Mouse (Mus musculus) heart, postnatal 0 days (tissue): ENCODE measurements around the gene Mpo. TPM values are rescaled to one million over a fixed set of nuclear protein-coding genes. Genes with fewer than 3 reads are reported as not detected.
A peak's percentile ranks its signal among the peaks of the same experiment; 100 is the strongest.

Source experiments
- ATAC-seq: fragments of 200-750 bp; cut with Nextera tagmentation; 2 replicates; pipeline ENCODE4 v1.8.0; 2017; ENCODE audit warnings: low read depth, moderate number of reproducible peaks, moderate library complexity; ENCODE audit not compliant: insufficient read depth
- DNase-seq: peaks from one replicate; pipeline ENCODE4 v3.0.0-alpha.2; 2016; ENCODE audit warnings: low spot score
- H3K27ac ChIP-seq: fragments of 300-500 bp; sonication (generic); 2 replicates; pipeline ENCODE4 v1.5.1; 2014; ENCODE audit warnings: low read depth, mild to moderate bottlenecking
- H3K27me3 ChIP-seq: fragments of 300-500 bp; sonication (generic); 2 replicates; pipeline ENCODE4 v1.6.1; 2014; ENCODE audit warnings: low read length, mixed read lengths; ENCODE audit not compliant: control insufficient read depth, insufficient read depth
- H3K36me3 ChIP-seq: fragments of 300-500 bp; sonication (generic); replicated peaks from 2 replicates; pipeline ENCODE4 v1.6.1; 2014; ENCODE audit warnings: low read length, mixed read lengths; ENCODE audit not compliant: control insufficient read depth, insufficient read depth
- H3K4me1 ChIP-seq: fragments of 300-500 bp; sonication (generic); 2 replicates; pipeline ENCODE4 v1.6.1; 2014; ENCODE audit warnings: antibody characterized with exemption; ENCODE audit not compliant: control insufficient read depth, insufficient read depth
- H3K4me2 ChIP-seq: fragments of 300-500 bp; sonication (generic); 2 replicates; pipeline ENCODE4 v1.6.1; 2014; ENCODE audit warnings: low read depth, mild to moderate bottlenecking, low read length, moderate library complexity
- H3K4me3 ChIP-seq: fragments of 300-500 bp; sonication (generic); 2 replicates; pipeline ENCODE4 v1.5.1; 2014; ENCODE audit warnings: low read depth, low read length
- H3K9ac ChIP-seq: fragments of 300-500 bp; sonication (generic); replicated peaks from 2 replicates; pipeline ENCODE4 v1.6.1; 2014; ENCODE audit warnings: low read depth, low read length, mixed read lengths
- H3K9me3 ChIP-seq: fragments of 300-500 bp; sonication (generic); replicated peaks from 2 replicates; pipeline ENCODE4 v1.6.1; 2016; ENCODE audit warnings: low read length; ENCODE audit not compliant: control insufficient read depth
- CTCF ChIP-seq: IDR thresholded peaks from 2 replicates; pipeline ENCODE4 v1.5.1; 2016; ENCODE audit warnings: antibody characterized with exemption, control low read depth, low read depth
- EP300 ChIP-seq: IDR thresholded peaks from 2 replicates; pipeline ENCODE4 v1.6.1; 2016; ENCODE audit warnings: antibody characterized with exemption, low read depth
- WGBS: fragments of 180-500 bp; shearing (Covaris S2); extraction: QIAGEN DNeasy Blood & Tissue Kit; methylation state at CpG from one replicate; pipeline ENCODE4 v1.1.7; 2014; 5-methylcytosine and 5-hydroxymethylcytosine counted together
- polyA plus RNA-seq: library from polyadenylated mRNA; unstranded; fragments of >200 nt; fragmentation: Nextera tagmentation; extraction: Ambion mirVana; gene quantifications from 2 replicates; pipeline ENCODE4 v1.2.1, GENCODE M21; 2015
- total RNA-seq: library from RNA; depleted of rRNA; stranded (reverse); fragments of >200 nt; gene quantifications from 2 replicates; pipeline ENCODE4 v1.2.3, GENCODE M21; 2014; ENCODE audit warnings: low replicate concordance

The Mpo gene
- total and polyA plus RNA-seq, 2 experiments from 2014 or later = 0.36 to 2.6 TPM

- peaks cover 17% of the 10 kb centered on the region for H3K36me3 ChIP-seq
- no peaks in the 10 kb centered on the region for H3K9me3 ChIP-seq
- TF ChIP-seq CTCF = no peak
- no peak for TF ChIP-seq EP300
- H3K9ac ChIP-seq = no peak overlapping the region; the same call in 1 of the 2 replicates
- peak overlapping the region; percentile 67; the same call in 1 of the 2 replicates for H3K27ac ChIP-seq
- no peaks in the 10 kb centered on the region for H3K4me1 ChIP-seq
- no peaks in the 10 kb centered on the region for H3K27me3 ChIP-seq
- peak overlapping the region; percentile 13; the same call in 1 of the 2 replicates for H3K4me3 ChIP-seq
- DNase-seq (no peak), ATAC-seq (no peak)
- H3K4me2 ChIP-seq = peak overlapping the region; percentile 31
- WGBS = 29% methylated on average over 19 of the region's 19 CpGs
Observed at GRCm38 (mm10) chr11:87748132-87749119, 45.0 kb upstream of the Mpo start.

GRCm38 (mm10) chr11:87749192-87750042 lies 44.0 kb upstream of the Mpo start:
- Histone ChIP-seq H3K9ac (no peak overlapping the region), H3K4me1 (no peaks in the 10 kb centered on the region), H3K4me2 (peak overlapping the region; percentile 37; the same call in 1 of the 2 replicates), H3K9me3 (no peaks in the 10 kb centered on the region), H3K27me3 (no peaks in the 10 kb centered on the region), H3K4me3 (no peak overlapping the region; the same call in 1 of the 2 replicates), H3K27ac (peak overlapping the region; percentile 67; the same call in 1 of the 2 replicates), H3K36me3 (peaks cover 7% of the 10 kb centered on the region)
- DNase-seq (no peak), ATAC-seq (no peak)
- 33% methylated on average over 18 of the region's 18 CpGs for WGBS
- TF ChIP-seq CTCF (no peak), EP300 (no peak)

- H3K27ac ChIP-seq = peak overlapping the region; percentile 67; the same call in 1 of the 2 replicates
Observed at GRCm38 (mm10) chr11:87750043-87750421, 43.3 kb upstream of the Mpo start.

GRCm38 (mm10) chr11:87750521-87750920 lies 42.9 kb upstream of the Mpo start:
- ATAC-seq (no peak), DNase-seq (no peak)
- Histone ChIP-seq H3K36me3 (no peaks in the 10 kb centered on the region), H3K27ac (peak overlapping the region; percentile 83; the same call in 1 of the 2 replicates), H3K27me3 (no peaks in the 10 kb centered on the region), H3K4me1 (no peaks in the 10 kb centered on the region), H3K9ac (no peak overlapping the region), H3K4me2 (peak overlapping the region; percentile 37; the same call in 1 of the 2 replicates), H3K4me3 (no peak overlapping the region), H3K9me3 (no peaks in the 10 kb centered on the region)
- TF ChIP-seq EP300 (no peak), CTCF (no peak)
- 48% methylated on average over 3 of the region's 3 CpGs for WGBS

More at GRCm38 (mm10) chr11:87750043-87750421, 43.3 kb upstream of the Mpo start:
- no peak overlapping the region for H3K4me3 ChIP-seq
- H3K9me3 ChIP-seq = no peaks in the 10 kb centered on the region
- TF ChIP-seq CTCF = no peak
- H3K27me3 ChIP-seq = no peaks in the 10 kb centered on the region
- peaks cover under 1% of the 10 kb centered on the region; the same call in 1 of the 2 replicates for H3K36me3 ChIP-seq
- ATAC-seq = no peak
- no peak for DNase-seq
- no peak overlapping the region for H3K9ac ChIP-seq
- H3K4me1 ChIP-seq = no peaks in the 10 kb centered on the region
- 55% methylated on average over 11 of the region's 11 CpGs for WGBS
- peak overlapping the region; percentile 37; the same call in 1 of the 2 replicates for H3K4me2 ChIP-seq

- Histone ChIP-seq H3K27ac (peak overlapping the region; percentile 83; the same call in 1 of the 2 replicates), H3K4me1 (no peaks in the 10 kb centered on the region), H3K9ac (no peak overlapping the region; the same call in 1 of the 2 replicates), H3K27me3 (no peaks in the 10 kb centered on the region), H3K9me3 (no peaks in the 10 kb centered on the region), H3K36me3 (no peaks in the 10 kb centered on the region), H3K4me3 (peak overlapping the region; percentile 14; the same call in 1 of the 2 replicates), H3K4me2 (peak overlapping the region; percentile 12; the same call in 1 of the 2 replicates)
- WGBS = 73% methylated on average over 8 of the region's 8 CpGs
- TF ChIP-seq CTCF = no peak
- no peak for TF ChIP-seq EP300
- ATAC-seq (no peak), DNase-seq (no peak)
Observed at GRCm38 (mm10) chr11:87751031-87751430, 42.4 kb upstream of the Mpo start.
